Mouse (Mus musculus) heart, embryonic 13.5 days (tissue): ENCODE measurements around the gene Lelp1. TPM values are rescaled to one million over a fixed set of nuclear protein-coding genes. Genes with fewer than 3 reads are reported as not detected.

ENCODE experiments used
- ATAC-seq: fragments of 200-750 bp; cut with Nextera tagmentation; 2 replicates; pipeline ENCODE4 v1.8.0; 2017; ENCODE audit warnings: moderate TSS enrichment; ENCODE audit not compliant: insufficient number of reproducible peaks, low FRiP score, low TSS enrichment; ENCODE audit errors: extremely low read depth
- H3K27ac ChIP-seq: fragments of 300-500 bp; sonication (generic); replicated peaks from 2 replicates; pipeline ENCODE4 v1.5.1; 2015; ENCODE audit warnings: moderate library complexity, mild to moderate bottlenecking, inconsistent platforms
- H3K27me3 ChIP-seq: fragments of 300-500 bp; sonication (generic); replicated peaks from 2 replicates; pipeline ENCODE4 v1.6.1; 2015; ENCODE audit warnings: mild to moderate bottlenecking, inconsistent platforms
- H3K36me3 ChIP-seq: fragments of 300-500 bp; sonication (generic); 2 replicates; pipeline ENCODE4 v1.6.1; 2015; ENCODE audit warnings: mild to moderate bottlenecking, inconsistent platforms
- H3K4me1 ChIP-seq: fragments of 300-500 bp; sonication (generic); 2 replicates; pipeline ENCODE4 v1.6.1; 2015; ENCODE audit warnings: inconsistent platforms
- H3K4me2 ChIP-seq: fragments of 300-500 bp; sonication (generic); 2 replicates; pipeline ENCODE4 v1.6.1; 2015; ENCODE audit warnings: inconsistent platforms, mild to moderate bottlenecking, moderate library complexity
- H3K4me3 ChIP-seq: fragments of 300-500 bp; sonication (generic); 2 replicates; pipeline ENCODE4 v1.5.1; 2015; ENCODE audit warnings: moderate library complexity, mild to moderate bottlenecking, inconsistent platforms
- H3K9ac ChIP-seq: fragments of 300-500 bp; sonication (generic); 2 replicates; pipeline ENCODE4 v1.6.1; 2015; ENCODE audit warnings: inconsistent platforms, mild to moderate bottlenecking, moderate library complexity
- H3K9me3 ChIP-seq: fragments of 300-500 bp; sonication (generic); 2 replicates; pipeline ENCODE4 v1.6.1; 2016; ENCODE audit warnings: inconsistent platforms
- WGBS: fragments of 180-500 bp; shearing (Covaris S2); methylation state at CpG from one replicate; pipeline ENCODE4 v1.1.7; 2015; ENCODE audit warnings: mixed read lengths; 5-methylcytosine and 5-hydroxymethylcytosine counted together
- polyA plus RNA-seq: library from polyadenylated mRNA; unstranded; fragments of >200 nt; fragmentation: Nextera tagmentation; extraction: Ambion mirVana; gene quantifications from 2 replicates; pipeline ENCODE4 v1.2.1, GENCODE M21; 2015

Gene Lelp1
- polyA plus RNA-seq, 1 experiment from 2014 or later = not detected

DNA sequence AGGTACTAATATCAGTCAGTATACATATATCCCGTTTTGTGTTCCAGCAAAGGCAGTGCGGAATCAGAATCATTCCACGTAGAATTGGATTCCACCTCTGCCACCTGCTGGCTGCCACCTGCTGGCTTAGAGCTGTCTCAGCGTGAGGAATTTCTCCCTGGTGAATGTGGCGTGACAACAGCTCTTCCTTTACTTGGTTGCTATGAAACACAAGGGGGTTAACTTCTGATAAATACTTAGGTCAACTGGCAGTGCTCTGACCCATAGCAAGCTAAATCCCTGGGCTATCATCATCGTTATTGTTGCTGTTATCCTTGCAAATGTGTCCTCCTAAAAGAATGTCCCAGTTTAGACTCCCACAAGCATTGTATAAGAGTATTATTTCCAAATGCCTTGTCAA is 36.0 kb downstream of the Lelp1 start:
- Histone ChIP-seq H3K27ac (no peak overlapping the region), H3K36me3 (no peaks in the 10 kb centered on the region), H3K27me3 (no peaks in the 10 kb centered on the region), H3K9me3 (no peaks in the 10 kb centered on the region), H3K4me3 (no peak overlapping the region), H3K9ac (no peak overlapping the region), H3K4me1 (peaks cover 3% of the 10 kb centered on the region; the same call in 1 of the 2 replicates), H3K4me2 (no peak overlapping the region)
- ATAC-seq = no peak
- WGBS = 5% methylated on average over 6 of the region's 6 CpGs

Other genes starting within 250 kb of the Lelp1 start
- not detected in 2 replicates for gene Pglyrp3, start 128.2 kb downstream of the Lelp1 start, polyA plus RNA-seq
- gene Lor, start 59.6 kb downstream of the Lelp1 start, polyA plus RNA-seq = 0.34 and 0.52 TPM in 2 replicates
- not detected in 2 replicates for gene Prr9, start 18.8 kb downstream of the Lelp1 start, polyA plus RNA-seq
- not detected in 2 replicates for gene Sprr2a1, start 73.1 kb upstream of the Lelp1 start, polyA plus RNA-seq
- gene Sprr2a2, start 73.2 kb upstream of the Lelp1 start, polyA plus RNA-seq = 1.6 and 2.0 TPM in 2 replicates
- not detected in 2 replicates for gene Sprr2a3, start 142.7 kb upstream of the Lelp1 start, polyA plus RNA-seq
- gene Sprr2b, start 173.9 kb upstream of the Lelp1 start, polyA plus RNA-seq = not detected in 2 replicates
- gene Sprr2d, start 196.4 kb upstream of the Lelp1 start, polyA plus RNA-seq = not detected in 2 replicates
- not detected in 2 replicates for gene Sprr2e, start 209.4 kb upstream of the Lelp1 start, polyA plus RNA-seq
- gene Sprr2f, start 222.4 kb upstream of the Lelp1 start, polyA plus RNA-seq = not detected in 2 replicates
- gene Sprr2h, start 242.9 kb upstream of the Lelp1 start, polyA plus RNA-seq = not detected in 2 replicates